Comparison of ENCODE assay signal across 9 mouse cellular contexts in the genomic region with DNA sequence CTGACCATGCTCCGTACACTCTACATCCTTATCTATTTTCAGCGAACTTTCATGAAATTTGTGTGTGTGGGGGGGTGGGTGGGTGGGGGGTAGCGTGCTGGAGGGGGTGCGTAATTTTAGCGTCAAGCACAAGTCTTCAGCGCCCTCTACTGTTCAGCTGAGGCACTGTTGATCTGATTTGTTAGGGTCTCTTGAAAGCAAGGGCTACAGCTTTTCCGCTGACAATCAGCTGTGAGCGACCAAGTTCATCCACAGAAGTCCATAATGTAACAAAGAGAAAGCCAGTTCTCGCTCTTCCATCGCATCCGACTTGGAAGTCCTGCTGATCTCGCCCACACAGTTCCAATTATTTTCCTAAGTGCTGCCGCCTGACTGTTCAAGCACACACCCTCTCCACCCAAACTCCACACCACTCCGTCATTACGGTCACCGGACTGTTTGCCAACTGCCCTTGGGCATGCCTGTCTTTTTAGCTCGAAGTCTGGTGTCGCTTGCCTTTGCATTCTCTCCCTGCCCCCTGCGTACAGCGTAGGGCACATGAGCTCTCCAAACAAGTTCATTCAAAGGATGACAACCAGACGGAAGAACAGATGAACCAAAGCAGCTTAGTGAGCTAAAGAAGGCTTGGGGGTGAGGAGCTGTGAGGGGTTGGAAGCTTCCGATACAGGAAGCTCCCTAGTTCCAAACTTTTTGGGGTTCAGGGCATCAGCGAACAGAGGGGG. TPM values are rescaled to one million over a fixed set of nuclear protein-coding genes. Genes with fewer than 3 reads are reported as not detected.
A peak's percentile ranks its signal among the peaks of the same experiment; 100 is the strongest.
DNase-seq lines count a peak whose midpoint lies in the region; ATAC-seq and TF ChIP-seq lines count a peak whose summit lies in the region.
"Had no signal": no experiment of that assay in that cellular context is flagged by ENCODE, and none has a peak within 500 bp of the region (broad histone marks: within the 10 kb centered on the region; RNA-seq: fewer than 3 reads in every experiment).

No protein-coding gene starts in this region.

- WGBS in heart, embryonic 16.5 days: 28% methylated on average over 23 of the region's 23 CpGs

- peak; percentile 62; the same call in 1 of the 2 replicates for TF ChIP-seq CTCF in brain, embryonic 14.5 days (IDR thresholded peaks at IDR 0.05; ENCODE audit: borderline replicate concordance, extremely low read depth, insufficient read depth, insufficient read length)

- H3K4me3 ChIP-seq in heart, embryonic 16.5 days (ENCODE audit: low read length): peak overlapping the region; percentile 21; the same call in 1 of the 2 replicates
- H3K4me3 ChIP-seq: hindbrain, embryonic 15.5 days had no signal

- DNase-seq in cerebellum, postnatal 14 days: peak; percentile 63 to 72
- no peak for DNase-seq in cerebellum, adult 8-10 months
- peak; percentile 20 for DNase-seq in 416B (ENCODE audit: low read depth)
- DNase-seq in brain, embryonic 14.5 days (ENCODE audit: low read depth): peak; percentile 62
- peak; percentile 38 to 49 for DNase-seq in layer of hippocampus, postnatal 36 days
- peak; percentile 47 for DNase-seq in neural tube, embryonic 10.5 days (ENCODE audit: extremely low spot score, low spot score)

- peak overlapping the region; percentile 51 for H3K4me2 ChIP-seq in heart, embryonic 16.5 days (ENCODE audit: low read depth, low read length)
- H3K4me2 ChIP-seq: hindbrain, embryonic 15.5 days had no signal

- H3K36me3 ChIP-seq in heart, embryonic 16.5 days (ENCODE audit: control insufficient read depth, insufficient read depth): no peaks in the 10 kb centered on the region
- H3K36me3 ChIP-seq: hindbrain, embryonic 15.5 days had no signal

- H3K27ac ChIP-seq in heart, embryonic 16.5 days (ENCODE audit: low read length): no peak overlapping the region
- H3K27ac ChIP-seq: hindbrain, embryonic 15.5 days had no signal

- no peak for ATAC-seq in heart, embryonic 16.5 days (replicated peaks; ENCODE audit: extremely low read depth, insufficient read depth, low FRiP score)
- no peak for ATAC-seq in erythroblast, adult 5-6 weeks (replicated peaks; ENCODE audit: low FRiP score, poor library complexity, severe bottlenecking)

- H3K9ac ChIP-seq in heart, embryonic 16.5 days (ENCODE audit: low read length): 0 out of 2 replicates have a peak overlapping the region, but pooled peaks have one; percentile 18
- H3K9ac ChIP-seq: hindbrain, embryonic 15.5 days had no signal

- peaks cover 5% of the 10 kb centered on the region for H3K27me3 ChIP-seq in heart, embryonic 16.5 days (ENCODE audit: control insufficient read depth, insufficient read depth, low read length)

- H3K9me3 ChIP-seq in heart, embryonic 16.5 days (replicated peaks; ENCODE audit: control insufficient read depth, low read length): no peaks in the 10 kb centered on the region
- H3K9me3 ChIP-seq: hindbrain, embryonic 15.5 days had no signal

- no peak for TF ChIP-seq POLR2A in brain, embryonic 14.5 days (IDR thresholded peaks at IDR 0.05; ENCODE audit: borderline replicate concordance, extremely low read depth, insufficient read depth, insufficient read length, poor library complexity, severe bottlenecking)

- H3K4me1 ChIP-seq in heart, embryonic 16.5 days (ENCODE audit: control insufficient read depth, insufficient read depth, low read length): peaks cover 12% of the 10 kb centered on the region

RNA-seq across cellular contexts. Expression of gene Ptpn3, which starts 19.1 kb away (rescaled TPM):
- polyA plus RNA-seq in brain, embryonic 14.5 days (2012; rRNA removed): 3.1 and 4.9 TPM in 2 replicates
- polyA plus RNA-seq in heart, embryonic 16.5 days (2015; fragmentation: Nextera tagmentation; extraction: Ambion mirVana): 1.8 and 2.3 TPM in 2 replicates
- 10 to 100 TPM; 74.8 to 79.2 TPM for total RNA-seq in layer of hippocampus, postnatal 36 days (2021)
- 0.42 TPM in 1 of 2 replicates, not detected in the other for total RNA-seq in erythroblast, adult 5-6 weeks (2015; ENCODE audit: low replicate concordance)
- total RNA-seq in erythroblast, adult 5-6 weeks (2017; ENCODE audit: low replicate concordance): 0.17 TPM in 1 of 2 replicates, not detected in the other

Comparison
In these comparisons a context has a peak if more than half of its experiments do, and no peak if none do; other contexts are left out.
1. RNA of gene Ptpn3, which starts 19.1 kb away (total RNA-seq): 74.8 to 79.2 TPM in layer of hippocampus, postnatal 36 days; 0.17 to 0.42 TPM in erythroblast, adult 5-6 weeks; every median in the first group is over 10 times any median in the second.